15 mouse cellular contexts compared by ENCODE assay signal in the genomic region with DNA sequence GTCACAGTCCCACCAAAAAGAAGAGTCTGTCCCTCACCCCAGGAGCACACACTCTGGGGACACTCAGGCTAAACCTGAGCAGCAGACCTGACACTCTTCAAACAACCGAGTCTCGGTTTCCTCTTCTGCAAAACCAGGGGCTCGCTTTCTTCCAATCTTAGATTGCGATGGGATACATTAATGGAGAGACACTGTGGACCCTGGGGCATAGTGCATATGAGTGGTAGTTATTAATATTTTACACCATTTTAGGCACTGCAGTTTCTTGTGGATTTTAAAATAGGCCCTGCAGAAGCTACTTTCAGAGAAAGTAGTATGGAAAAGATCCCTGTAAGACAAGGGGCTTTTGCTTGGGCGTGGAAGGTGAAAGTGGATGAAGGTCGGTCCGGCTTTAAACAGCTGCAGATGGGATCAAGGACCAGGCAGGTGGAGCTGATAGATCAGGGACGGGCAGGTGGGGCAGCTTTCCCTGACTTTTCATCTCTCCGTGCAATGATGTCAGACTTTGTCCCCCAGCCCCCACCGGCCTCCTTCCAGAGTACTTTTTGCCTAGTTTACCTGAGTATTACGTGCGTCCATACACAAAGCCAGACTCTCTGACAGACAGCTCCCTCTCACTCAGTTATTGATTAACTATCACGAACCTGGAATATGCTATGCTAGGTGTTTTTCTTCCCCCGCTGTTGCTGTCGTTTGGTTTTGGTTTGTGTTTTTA. TPM values are rescaled to one million over a fixed set of nuclear protein-coding genes. Genes with fewer than 3 reads are reported as not detected.
A peak's percentile ranks its signal among the peaks of the same experiment; 100 is the strongest.
DNase-seq lines count a peak whose midpoint lies in the region; ATAC-seq and TF ChIP-seq lines count a peak whose summit lies in the region.
"Had no signal": no experiment of that assay in that cellular context is flagged by ENCODE, and none has a peak within 500 bp of the region (broad histone marks: within the 10 kb centered on the region; RNA-seq: fewer than 3 reads in every experiment).

No protein-coding gene starts in this region.

- H3K4me1 ChIP-seq in intestine, embryonic 14.5 days (replicated peaks; ENCODE audit: control insufficient read depth, insufficient read depth, low read length): no peaks in the 10 kb centered on the region
- H3K4me1 ChIP-seq in intestine, postnatal 0 days (replicated peaks; ENCODE audit: control insufficient read depth, insufficient read depth, low read length): peaks cover 7% of the 10 kb centered on the region; the same call in 1 of the 2 replicates
- peaks cover 5% of the 10 kb centered on the region; the same call in 1 of the 2 replicates for H3K4me1 ChIP-seq in liver, postnatal 0 days (ENCODE audit: insufficient read depth)
- no peaks in the 10 kb centered on the region for H3K4me1 ChIP-seq in hindbrain, embryonic 11.5 days (replicated peaks; ENCODE audit: control insufficient read depth, insufficient read depth, low read length)
- peaks cover 3% of the 10 kb centered on the region; the same call in 1 of the 2 replicates for H3K4me1 ChIP-seq in midbrain, postnatal 0 days (ENCODE audit: insufficient read depth, low read length)

- no peak overlapping the region for H3K4me3 ChIP-seq in intestine, embryonic 14.5 days (ENCODE audit: low read depth, low read length)
- H3K4me3 ChIP-seq in intestine, postnatal 0 days (ENCODE audit: low read depth, low read length): peak overlapping the region; percentile 21
- no peak overlapping the region for H3K4me3 ChIP-seq in liver, postnatal 0 days (ENCODE audit: low read depth, low read length)
- H3K4me3 ChIP-seq in hindbrain, embryonic 11.5 days (ENCODE audit: low read depth, low read length): no peak overlapping the region
- no peak overlapping the region for H3K4me3 ChIP-seq in midbrain, postnatal 0 days (ENCODE audit: low read depth, low read length)
- H3K4me3 ChIP-seq: heart, embryonic 10.5 days; midbrain, embryonic 13.5 days had no signal

- H3K9ac ChIP-seq in intestine, embryonic 14.5 days (ENCODE audit: low read length): no peak overlapping the region
- no peak overlapping the region for H3K9ac ChIP-seq in intestine, postnatal 0 days (ENCODE audit: low read depth, low read length)
- no peak overlapping the region for H3K9ac ChIP-seq in liver, postnatal 0 days (replicated peaks)
- H3K9ac ChIP-seq in hindbrain, embryonic 11.5 days (ENCODE audit: low read depth, low read length): no peak overlapping the region
- H3K9ac ChIP-seq in midbrain, postnatal 0 days (replicated peaks; ENCODE audit: low read length, poor library complexity, severe bottlenecking): no peak overlapping the region
- H3K9ac ChIP-seq: forebrain, postnatal 0 days; midbrain, embryonic 13.5 days had no signal

- DNase-seq in intestine, embryonic 14.5 days (ENCODE audit: low spot score): no peak
- DNase-seq in kidney, postnatal 36 days: peak; percentile 70 to 74
- peak; percentile 71 for DNase-seq in liver, postnatal 0 days
- no peak for DNase-seq in ovary, postnatal 14 days (ENCODE audit: low spot score)
- no peak for DNase-seq in hindbrain, embryonic 11.5 days (ENCODE audit: low spot score)
- DNase-seq in midbrain, postnatal 0 days (ENCODE audit: low spot score): no peak
- DNase-seq: adrenal gland, adult 8-10 months; cerebellum, adult 11-12 months; forebrain, postnatal 0 days; gastrocnemius, postnatal 14 days; lung, adult 2 months had no signal

- H3K27me3 ChIP-seq in intestine, embryonic 14.5 days (replicated peaks; ENCODE audit: control insufficient read depth, insufficient read depth, low read length): no peaks in the 10 kb centered on the region
- no peaks in the 10 kb centered on the region for H3K27me3 ChIP-seq in intestine, postnatal 0 days (replicated peaks; ENCODE audit: control insufficient read depth, insufficient read depth, low read length)
- H3K27me3 ChIP-seq in liver, postnatal 0 days (ENCODE audit: insufficient read depth, low read length): no peaks in the 10 kb centered on the region
- H3K27me3 ChIP-seq in hindbrain, embryonic 11.5 days (ENCODE audit: control insufficient read depth, insufficient read depth, low read length): no peaks in the 10 kb centered on the region
- no peaks in the 10 kb centered on the region for H3K27me3 ChIP-seq in midbrain, postnatal 0 days (ENCODE audit: insufficient read depth, low read length)
- H3K27me3 ChIP-seq: midbrain, embryonic 13.5 days had no signal

- H3K36me3 ChIP-seq in intestine, embryonic 14.5 days (ENCODE audit: control insufficient read depth, insufficient read depth, low read length): peaks cover 11% of the 10 kb centered on the region; the same call in 1 of the 2 replicates
- H3K36me3 ChIP-seq in intestine, postnatal 0 days (ENCODE audit: control insufficient read depth, insufficient read depth): 0 out of 2 replicates have a peak, but pooled peaks cover 8% of the 10 kb centered on the region
- H3K36me3 ChIP-seq in liver, postnatal 0 days (replicated peaks; ENCODE audit: insufficient read depth, low read length): no peaks in the 10 kb centered on the region
- H3K36me3 ChIP-seq in hindbrain, embryonic 11.5 days (ENCODE audit: control insufficient read depth, insufficient read depth, low read length): 0 out of 2 replicates have a peak, but pooled peaks cover 2% of the 10 kb centered on the region
- H3K36me3 ChIP-seq in midbrain, postnatal 0 days (ENCODE audit: insufficient read depth, low read length): no peaks in the 10 kb centered on the region
- H3K36me3 ChIP-seq: G1E had no signal

- peak; percentile 64; the same call in 1 of the 2 replicates for ATAC-seq in intestine, embryonic 14.5 days (replicated peaks; ENCODE audit: low FRiP score, low TSS enrichment, low read depth)
- peak; percentile 94 for ATAC-seq in intestine, postnatal 0 days
- peak; percentile 97 for ATAC-seq in liver, postnatal 0 days
- ATAC-seq in hindbrain, embryonic 11.5 days (ENCODE audit: low FRiP score): no peak
- no peak for ATAC-seq in midbrain, postnatal 0 days (ENCODE audit: low FRiP score)
- ATAC-seq: forebrain, postnatal 0 days; midbrain, embryonic 13.5 days had no signal

- no peak overlapping the region for H3K27ac ChIP-seq in intestine, embryonic 14.5 days (ENCODE audit: low read depth)
- 0 out of 2 replicates have a peak overlapping the region, but pooled peaks have one; percentile 21 for H3K27ac ChIP-seq in intestine, postnatal 0 days (ENCODE audit: low read depth, low read length)
- peak overlapping the region; percentile 74 for H3K27ac ChIP-seq in liver, postnatal 0 days (ENCODE audit: low read depth)
- no peak overlapping the region for H3K27ac ChIP-seq in hindbrain, embryonic 11.5 days (ENCODE audit: low read depth, low read length)
- no peak overlapping the region for H3K27ac ChIP-seq in midbrain, postnatal 0 days (ENCODE audit: low read depth, low read length)
- H3K27ac ChIP-seq: midbrain, embryonic 13.5 days had no signal

- TF ChIP-seq EP300 in liver, postnatal 0 days (IDR thresholded peaks at IDR 0.05; ENCODE audit: low read depth): peak; percentile 35; the same call in 1 of the 2 replicates

- no peaks in the 10 kb centered on the region for H3K9me3 ChIP-seq in intestine, embryonic 14.5 days (ENCODE audit: control insufficient read depth, low read length)
- no peaks in the 10 kb centered on the region for H3K9me3 ChIP-seq in intestine, postnatal 0 days (ENCODE audit: control insufficient read depth)
- no peaks in the 10 kb centered on the region for H3K9me3 ChIP-seq in liver, postnatal 0 days (ENCODE audit: low read length)
- no peaks in the 10 kb centered on the region for H3K9me3 ChIP-seq in hindbrain, embryonic 11.5 days (ENCODE audit: control insufficient read depth, low read length)
- no peaks in the 10 kb centered on the region for H3K9me3 ChIP-seq in midbrain, postnatal 0 days (ENCODE audit: low read length)
- H3K9me3 ChIP-seq: G1E; heart, embryonic 10.5 days; midbrain, embryonic 13.5 days had no signal

- WGBS in intestine, embryonic 14.5 days: 78% methylated on average over 15 of the region's 15 CpGs
- WGBS in intestine, postnatal 0 days: 47% methylated on average over 15 of the region's 15 CpGs
- 64% methylated on average over 15 of the region's 15 CpGs for WGBS in liver, postnatal 0 days (ENCODE audit: insufficient replicate concordance)
- 91% methylated on average over 15 of the region's 15 CpGs for WGBS in hindbrain, embryonic 11.5 days
- WGBS in midbrain, postnatal 0 days: 86% methylated on average over 15 of the region's 15 CpGs

- no peak overlapping the region for H3K4me2 ChIP-seq in intestine, embryonic 14.5 days (ENCODE audit: low read length)
- peak overlapping the region; percentile 49 for H3K4me2 ChIP-seq in intestine, postnatal 0 days (replicated peaks; ENCODE audit: low read depth)
- peak overlapping the region; percentile 22 for H3K4me2 ChIP-seq in liver, postnatal 0 days (ENCODE audit: low read depth, low read length)
- H3K4me2 ChIP-seq in hindbrain, embryonic 11.5 days (replicated peaks; ENCODE audit: low read depth, low read length): no peak overlapping the region
- H3K4me2 ChIP-seq in midbrain, postnatal 0 days (ENCODE audit: low read depth, low read length, poor library complexity, severe bottlenecking): no peak overlapping the region
- H3K4me2 ChIP-seq: midbrain, embryonic 13.5 days had no signal

- TF ChIP-seq CTCF in intestine, postnatal 0 days (IDR thresholded peaks at IDR 0.05; ENCODE audit: low read depth): no peak
- no peak for TF ChIP-seq CTCF in liver, postnatal 0 days (IDR thresholded peaks at IDR 0.05; ENCODE audit: low read depth)
- no peak for TF ChIP-seq CTCF in midbrain, postnatal 0 days (IDR thresholded peaks at IDR 0.05)

RNA-seq across cellular contexts. Expression of gene Bcl9, which starts 23.0 kb away (rescaled TPM):
- polyA plus RNA-seq in intestine, embryonic 14.5 days (2014; fragmentation: Nextera tagmentation; extraction: Ambion mirVana): 49.1 and 50.3 TPM in 2 replicates
- polyA plus RNA-seq in intestine, postnatal 0 days (2015; fragmentation: Nextera tagmentation; extraction: Ambion mirVana): 21.2 and 26.7 TPM in 2 replicates
- polyA plus RNA-seq in liver, postnatal 0 days (2015; fragmentation: Nextera tagmentation; extraction: Ambion mirVana): 3.7 and 4.5 TPM in 2 replicates
- 55.4 and 72.3 TPM in 2 replicates for polyA plus RNA-seq in hindbrain, embryonic 11.5 days (2014; fragmentation: Nextera tagmentation; extraction: Ambion mirVana)
- 32.2 and 39.6 TPM in 2 replicates for total RNA-seq in midbrain, postnatal 0 days (2014; rRNA removed)
- polyA plus RNA-seq in midbrain, postnatal 0 days (2015; fragmentation: Nextera tagmentation; extraction: Ambion mirVana): 58.9 and 61.3 TPM in 2 replicates

Comparison
In these comparisons a context has a peak if more than half of its experiments do, and no peak if none do; other contexts are left out.
1. H3K27ac ChIP-seq: peak in intestine, postnatal 0 days (single experiment) and liver, postnatal 0 days (single experiment); none in intestine, embryonic 14.5 days (single experiment), hindbrain, embryonic 11.5 days (single experiment) and midbrain, postnatal 0 days (single experiment).
2. H3K4me2 ChIP-seq: peak in intestine, postnatal 0 days (single experiment) and liver, postnatal 0 days (single experiment); none in intestine, embryonic 14.5 days (single experiment), hindbrain, embryonic 11.5 days (single experiment) and midbrain, postnatal 0 days (single experiment).
3. ATAC-seq: peak in intestine, embryonic 14.5 days (single experiment), intestine, postnatal 0 days (single experiment) and liver, postnatal 0 days (single experiment); none in hindbrain, embryonic 11.5 days (single experiment) and midbrain, postnatal 0 days (single experiment).
4. DNase-seq: peak in kidney, postnatal 36 days (2 of 2) and liver, postnatal 0 days (single experiment); none in intestine, embryonic 14.5 days (single experiment), ovary, postnatal 14 days (single experiment), hindbrain, embryonic 11.5 days (single experiment) and midbrain, postnatal 0 days (single experiment).